Comparison of ENCODE assay signal across 16 mouse cellular contexts in genomic region chr3:60310402-60310801, GRCm38 (mm10).
DNase-seq lines count a peak whose midpoint lies in the region; ATAC-seq and TF ChIP-seq lines count a peak whose summit lies in the region.
"Had no signal": no experiment of that assay in that cellular context is flagged by ENCODE, and none has a peak within 500 bp of the region (broad histone marks: within the 10 kb centered on the region; RNA-seq: fewer than 3 reads in every experiment).

No protein-coding gene starts in this region.

- POLR2A ChIA-PET in Patski (lab: Charles Lee) = no interaction called here

- no peak for TF ChIP-seq CTCF in Patski (IDR thresholded peaks at IDR 0.05)

- CTCF ChIA-PET in Patski (lab: Charles Lee) = no interaction called here

- no peaks in the 10 kb centered on the region for H3K27me3 ChIP-seq in heart, embryonic 13.5 days (replicated peaks)
- H3K27me3 ChIP-seq in heart, embryonic 11.5 days (ENCODE audit: control insufficient read depth, insufficient read depth, low read length) = no peaks in the 10 kb centered on the region
- H3K27me3 ChIP-seq in lung, embryonic 15.5 days = no peaks in the 10 kb centered on the region
- no peaks in the 10 kb centered on the region for H3K27me3 ChIP-seq in Patski
- H3K27me3 ChIP-seq in stomach, embryonic 16.5 days (ENCODE audit: control insufficient read depth, insufficient read depth, low read length) = no peaks in the 10 kb centered on the region
- no peaks in the 10 kb centered on the region for H3K27me3 ChIP-seq in forebrain, embryonic 10.5 days (ENCODE audit: poor library complexity, severe bottlenecking)
- H3K27me3 ChIP-seq: embryonic facial prominence, embryonic 15.5 days; hindbrain, embryonic 15.5 days; midbrain, embryonic 12.5 days had no signal

- no peak overlapping the region for H3K9ac ChIP-seq in heart, embryonic 13.5 days
- no peak overlapping the region for H3K9ac ChIP-seq in heart, embryonic 11.5 days (ENCODE audit: low read depth, low read length)
- H3K9ac ChIP-seq in lung, embryonic 15.5 days = no peak overlapping the region
- H3K9ac ChIP-seq in stomach, embryonic 16.5 days (ENCODE audit: low read length) = no peak overlapping the region
- H3K9ac ChIP-seq: embryonic facial prominence, embryonic 15.5 days; hindbrain, embryonic 15.5 days; midbrain, embryonic 12.5 days had no signal

- DNase-seq in lung, postnatal 4 days = no peak
- no peak for DNase-seq in Patski (ENCODE audit: low read depth, low spot score)
- no peak for DNase-seq in cerebellum, adult 9-11 months
- no peak for DNase-seq in forebrain, embryonic 10.5 days (ENCODE audit: extremely low spot score, low spot score)
- DNase-seq: adrenal gland, postnatal 14 days; cerebellum, adult 8-10 months; gastrocnemius, postnatal 36 days; kidney, postnatal 25 days had no signal

- ATAC-seq in heart, embryonic 13.5 days (ENCODE audit: extremely low read depth, insufficient number of reproducible peaks, low FRiP score, low TSS enrichment) = no peak
- no peak for ATAC-seq in heart, embryonic 11.5 days (replicated peaks; ENCODE audit: insufficient number of reproducible peaks, low FRiP score, low TSS enrichment)
- ATAC-seq in lung, embryonic 15.5 days (ENCODE audit: borderline replicate concordance, extremely low read depth, low FRiP score, low TSS enrichment) = no peak
- ATAC-seq in Patski = peak; percentile 93
- 0 out of 2 replicates have a peak, but pooled peaks have one; percentile 56 for ATAC-seq in stomach, embryonic 16.5 days (ENCODE audit: insufficient read depth, low FRiP score)

- H3K4me3 ChIP-seq in heart, embryonic 13.5 days = no peak overlapping the region
- H3K4me3 ChIP-seq in heart, embryonic 11.5 days (ENCODE audit: low read depth, low read length) = no peak overlapping the region
- no peak overlapping the region for H3K4me3 ChIP-seq in lung, embryonic 15.5 days
- H3K4me3 ChIP-seq in stomach, embryonic 16.5 days (replicated peaks; ENCODE audit: low read length) = no peak overlapping the region
- no peak overlapping the region for H3K4me3 ChIP-seq in forebrain, embryonic 10.5 days
- H3K4me3 ChIP-seq: embryonic facial prominence, embryonic 15.5 days; hindbrain, embryonic 15.5 days; layer of hippocampus, adult 2 months; midbrain, embryonic 12.5 days had no signal

- in situ Hi-C loops in Patski (cut with MboI; ENCODE audit: low pct_unique_long_range_greater_than_20kb) = no loop called here

- no peak overlapping the region for H3K4me2 ChIP-seq in heart, embryonic 13.5 days
- no peak overlapping the region for H3K4me2 ChIP-seq in heart, embryonic 11.5 days
- H3K4me2 ChIP-seq in lung, embryonic 15.5 days = no peak overlapping the region
- no peak overlapping the region for H3K4me2 ChIP-seq in stomach, embryonic 16.5 days (ENCODE audit: low read depth, low read length)
- H3K4me2 ChIP-seq: embryonic facial prominence, embryonic 15.5 days; hindbrain, embryonic 15.5 days; midbrain, embryonic 12.5 days had no signal

- peaks cover 23% of the 10 kb centered on the region for H3K4me1 ChIP-seq in heart, embryonic 13.5 days
- no peaks in the 10 kb centered on the region; the same call in 1 of the 2 replicates for H3K4me1 ChIP-seq in heart, embryonic 11.5 days (ENCODE audit: control insufficient read depth, insufficient read depth, low read length)
- H3K4me1 ChIP-seq in lung, embryonic 15.5 days = peaks cover 12% of the 10 kb centered on the region; the same call in 1 of the 2 replicates
- 0 out of 2 replicates have a peak, but pooled peaks cover 8% of the 10 kb centered on the region for H3K4me1 ChIP-seq in stomach, embryonic 16.5 days (ENCODE audit: control insufficient read depth, insufficient read depth, low read length)
- no peaks in the 10 kb centered on the region for H3K4me1 ChIP-seq in forebrain, embryonic 10.5 days
- H3K4me1 ChIP-seq: embryonic facial prominence, embryonic 15.5 days; hindbrain, embryonic 15.5 days; midbrain, embryonic 12.5 days had no signal

- 57% methylated on average over 3 of the region's 3 CpGs for WGBS in heart, embryonic 13.5 days
- 58% methylated on average over 3 of the region's 3 CpGs for WGBS in heart, embryonic 11.5 days (ENCODE audit: insufficient replicate concordance)
- 71% methylated on average over 3 of the region's 3 CpGs for WGBS in lung, embryonic 15.5 days
- 74% methylated on average over 3 of the region's 3 CpGs for WGBS in stomach, embryonic 16.5 days
- 84% methylated on average over 3 of the region's 3 CpGs for WGBS in forebrain, embryonic 10.5 days

- H3K27ac ChIP-seq in heart, embryonic 13.5 days (replicated peaks) = peak overlapping the region; percentile 28; the same call in 1 of the 2 replicates
- no peak overlapping the region for H3K27ac ChIP-seq in heart, embryonic 11.5 days (ENCODE audit: low read depth, low read length)
- peak overlapping the region; percentile 24; the same call in 1 of the 2 replicates for H3K27ac ChIP-seq in lung, embryonic 15.5 days
- peak overlapping the region; percentile 8; the same call in 1 of the 2 replicates for H3K27ac ChIP-seq in stomach, embryonic 16.5 days (ENCODE audit: low read length)
- H3K27ac ChIP-seq in forebrain, embryonic 10.5 days = no peak overlapping the region
- H3K27ac ChIP-seq: embryonic facial prominence, embryonic 15.5 days; hindbrain, embryonic 15.5 days; layer of hippocampus, adult 2 months; midbrain, embryonic 12.5 days had no signal

- no peaks in the 10 kb centered on the region for H3K36me3 ChIP-seq in heart, embryonic 13.5 days
- H3K36me3 ChIP-seq in heart, embryonic 11.5 days (ENCODE audit: control insufficient read depth, insufficient read depth, low read length) = no peaks in the 10 kb centered on the region
- H3K36me3 ChIP-seq in lung, embryonic 15.5 days = no peaks in the 10 kb centered on the region
- no peaks in the 10 kb centered on the region for H3K36me3 ChIP-seq in stomach, embryonic 16.5 days (ENCODE audit: control insufficient read depth, insufficient read depth, low read length)
- no peaks in the 10 kb centered on the region for H3K36me3 ChIP-seq in forebrain, embryonic 10.5 days (replicated peaks)
- H3K36me3 ChIP-seq: embryonic facial prominence, embryonic 15.5 days; hindbrain, embryonic 15.5 days; midbrain, embryonic 12.5 days had no signal

- no peaks in the 10 kb centered on the region for H3K9me3 ChIP-seq in heart, embryonic 13.5 days
- no peaks in the 10 kb centered on the region for H3K9me3 ChIP-seq in heart, embryonic 11.5 days (replicated peaks; ENCODE audit: control insufficient read depth, low read length)
- no peaks in the 10 kb centered on the region for H3K9me3 ChIP-seq in lung, embryonic 15.5 days
- H3K9me3 ChIP-seq in stomach, embryonic 16.5 days (replicated peaks; ENCODE audit: control insufficient read depth, low read length) = no peaks in the 10 kb centered on the region
- H3K9me3 ChIP-seq in forebrain, embryonic 10.5 days = no peaks in the 10 kb centered on the region
- H3K9me3 ChIP-seq: embryonic facial prominence, embryonic 15.5 days; hindbrain, embryonic 15.5 days; midbrain, embryonic 12.5 days had no signal

Comparison
In these comparisons a context has a peak if more than half of its experiments do, and no peak if none do; other contexts are left out.
1. H3K27ac ChIP-seq: peak in heart, embryonic 13.5 days (single experiment), lung, embryonic 15.5 days (single experiment) and stomach, embryonic 16.5 days (single experiment); none in heart, embryonic 11.5 days (single experiment) and forebrain, embryonic 10.5 days (single experiment).
2. ATAC-seq: peak in Patski (single experiment) and stomach, embryonic 16.5 days (single experiment); none in heart, embryonic 13.5 days (single experiment), heart, embryonic 11.5 days (single experiment) and lung, embryonic 15.5 days (single experiment).